Mouse (Mus musculus): Measurements from ENCODE around the gene Hist1h2bk. TPM values are rescaled to one million over a fixed set of nuclear protein-coding genes. Genes with fewer than 3 reads are reported as not detected.

Gene Hist1h2bk
- polyA plus RNA-seq, 1 experiment from 2014 or later = 2.5 TPM

Small RNA genes lying within 50 kb of the gene (microRNA-seq; reads per million reads assigned to microRNA genes)
- gene Gm26300 (not detected), gene Gm44390 (not detected), gene Gm44486 (not detected)

Other genes starting within 250 kb of the Hist1h2bk start
- gene Hist1h2an, start 248.7 kb upstream of the Hist1h2bk start, polyA plus RNA-seq (2015; fragmentation: Nextera tagmentation; extraction: Ambion mirVana) = not detected in 2 replicates
- gene Hist1h2bp, start 248.4 kb upstream of the Hist1h2bk start, polyA plus RNA-seq (2015; fragmentation: Nextera tagmentation; extraction: Ambion mirVana) = 0.52 and 1.4 TPM in 2 replicates
- 4.3 and 4.4 TPM in 2 replicates for gene Hist1h2bq, start 225.7 kb upstream of the Hist1h2bk start, polyA plus RNA-seq (2015; fragmentation: Nextera tagmentation; extraction: Ambion mirVana)
- not detected in 2 replicates for gene Hist1h2ao, start 225.4 kb upstream of the Hist1h2bk start, polyA plus RNA-seq (2015; fragmentation: Nextera tagmentation; extraction: Ambion mirVana)
- gene Hist1h4m, start 224.1 kb upstream of the Hist1h2bk start, polyA plus RNA-seq (2015; fragmentation: Nextera tagmentation; extraction: Ambion mirVana) = not detected in 2 replicates
- gene Hist1h4n, start 203.7 kb upstream of the Hist1h2bk start, polyA plus RNA-seq (2015; fragmentation: Nextera tagmentation; extraction: Ambion mirVana) = 7.0 and 7.5 TPM in 2 replicates
- 641 and 649 TPM in 2 replicates for gene Hist1h2ap, start 202.4 kb upstream of the Hist1h2bk start, polyA plus RNA-seq (2015; fragmentation: Nextera tagmentation; extraction: Ambion mirVana)
- 3.9 and 5.2 TPM in 2 replicates for gene Hist1h2br, start 202.1 kb upstream of the Hist1h2bk start, polyA plus RNA-seq (2015; fragmentation: Nextera tagmentation; extraction: Ambion mirVana)
- 16.0 and 16.3 TPM in 2 replicates for gene Zfp184, start 90.8 kb upstream of the Hist1h2bk start, polyA plus RNA-seq (2015; fragmentation: Nextera tagmentation; extraction: Ambion mirVana)
- not detected in 2 replicates for gene Pom121l2, start 54.7 kb upstream of the Hist1h2bk start, polyA plus RNA-seq (2015; fragmentation: Nextera tagmentation; extraction: Ambion mirVana)
- gene Prss16, start 26.1 kb upstream of the Hist1h2bk start, polyA plus RNA-seq (2015; fragmentation: Nextera tagmentation; extraction: Ambion mirVana) = 0.17 and 0.18 TPM in 2 replicates
- gene Hist1h2ah, start 302 bp upstream of the Hist1h2bk start, polyA plus RNA-seq (2015; fragmentation: Nextera tagmentation; extraction: Ambion mirVana) = 1.7 TPM in 1 of 2 replicates, not detected in the other
- gene Hist1h4i, start 5.5 kb downstream of the Hist1h2bk start, polyA plus RNA-seq (2015; fragmentation: Nextera tagmentation; extraction: Ambion mirVana) = 8.8 and 10.1 TPM in 2 replicates
- 8.4 and 11.4 TPM in 2 replicates for gene Hist1h2ag, start 7.1 kb downstream of the Hist1h2bk start, polyA plus RNA-seq (2015; fragmentation: Nextera tagmentation; extraction: Ambion mirVana)
- 2.7 and 3.3 TPM in 2 replicates for gene Hist1h2bj, start 7.3 kb downstream of the Hist1h2bk start, polyA plus RNA-seq (2015; fragmentation: Nextera tagmentation; extraction: Ambion mirVana)
- gene Vmn1r188, start 48.6 kb downstream of the Hist1h2bk start, polyA plus RNA-seq (2015; fragmentation: Nextera tagmentation; extraction: Ambion mirVana) = not detected in 2 replicates
- gene Vmn1r189, start 70.0 kb downstream of the Hist1h2bk start, polyA plus RNA-seq (2015; fragmentation: Nextera tagmentation; extraction: Ambion mirVana) = not detected in 2 replicates
- gene Vmn1r191, start 148.1 kb downstream of the Hist1h2bk start, polyA plus RNA-seq (2015; fragmentation: Nextera tagmentation; extraction: Ambion mirVana) = not detected in 2 replicates
- not detected in 2 replicates for gene Vmn1r192, start 155.3 kb downstream of the Hist1h2bk start, polyA plus RNA-seq (2015; fragmentation: Nextera tagmentation; extraction: Ambion mirVana)
- not detected in 2 replicates for gene Vmn1r193, start 187.3 kb downstream of the Hist1h2bk start, polyA plus RNA-seq (2015; fragmentation: Nextera tagmentation; extraction: Ambion mirVana)
- gene Vmn1r194, start 208.3 kb downstream of the Hist1h2bk start, polyA plus RNA-seq (2015; fragmentation: Nextera tagmentation; extraction: Ambion mirVana) = not detected in 2 replicates
- not detected in 2 replicates for gene Vmn1r195, start 234.7 kb downstream of the Hist1h2bk start, polyA plus RNA-seq (2015; fragmentation: Nextera tagmentation; extraction: Ambion mirVana)

Measured in neural tube, embryonic 13.5 days (tissue).